Mouse (Mus musculus): ENCODE measurements around the gene Ctnnbip1. TPM values are rescaled to one million over a fixed set of nuclear protein-coding genes. Genes with fewer than 3 reads are reported as not detected.

The Ctnnbip1 gene
- polyA plus RNA-seq, 1 experiment from 2014 or later: 83.3 TPM

DNA sequence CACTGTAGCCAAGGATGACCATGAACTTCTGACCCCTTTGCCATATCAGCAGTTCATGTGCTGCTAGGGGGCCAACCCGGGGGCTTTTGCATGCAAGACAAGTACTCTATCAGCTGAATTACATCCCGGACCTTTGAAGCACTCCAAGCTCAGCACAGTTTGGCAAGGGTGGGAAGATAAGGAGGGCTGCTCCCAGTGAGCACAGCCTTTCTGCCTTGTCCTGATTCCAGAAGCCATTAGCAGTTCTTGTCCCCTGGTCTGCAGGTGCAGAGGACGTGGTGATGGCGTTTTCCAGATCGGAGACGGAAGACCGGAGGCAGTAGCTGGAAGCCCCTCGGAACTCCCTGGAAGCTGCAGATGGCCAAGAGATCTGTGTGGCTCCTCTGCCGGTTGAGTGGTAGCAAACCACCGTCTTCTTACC, 45.9 kb downstream of the Ctnnbip1 start:
- H3K4me1 ChIP-seq: peaks cover 28% of the 10 kb centered on the region
- 85% methylated on average over 10 of the region's 10 CpGs for WGBS
- no peak overlapping the region for H3K27ac ChIP-seq
- H3K4me2 ChIP-seq (replicated peaks): no peak overlapping the region
- H3K36me3 ChIP-seq: peaks cover 20% of the 10 kb centered on the region
- no peak overlapping the region for H3K4me3 ChIP-seq
- H3K9me3 ChIP-seq: no peaks in the 10 kb centered on the region
- H3K27me3 ChIP-seq: no peaks in the 10 kb centered on the region
- H3K9ac ChIP-seq: no peak overlapping the region
- ATAC-seq (ENCODE audit: insufficient number of reproducible peaks, insufficient read depth, low FRiP score, low TSS enrichment): no peak

DNA sequence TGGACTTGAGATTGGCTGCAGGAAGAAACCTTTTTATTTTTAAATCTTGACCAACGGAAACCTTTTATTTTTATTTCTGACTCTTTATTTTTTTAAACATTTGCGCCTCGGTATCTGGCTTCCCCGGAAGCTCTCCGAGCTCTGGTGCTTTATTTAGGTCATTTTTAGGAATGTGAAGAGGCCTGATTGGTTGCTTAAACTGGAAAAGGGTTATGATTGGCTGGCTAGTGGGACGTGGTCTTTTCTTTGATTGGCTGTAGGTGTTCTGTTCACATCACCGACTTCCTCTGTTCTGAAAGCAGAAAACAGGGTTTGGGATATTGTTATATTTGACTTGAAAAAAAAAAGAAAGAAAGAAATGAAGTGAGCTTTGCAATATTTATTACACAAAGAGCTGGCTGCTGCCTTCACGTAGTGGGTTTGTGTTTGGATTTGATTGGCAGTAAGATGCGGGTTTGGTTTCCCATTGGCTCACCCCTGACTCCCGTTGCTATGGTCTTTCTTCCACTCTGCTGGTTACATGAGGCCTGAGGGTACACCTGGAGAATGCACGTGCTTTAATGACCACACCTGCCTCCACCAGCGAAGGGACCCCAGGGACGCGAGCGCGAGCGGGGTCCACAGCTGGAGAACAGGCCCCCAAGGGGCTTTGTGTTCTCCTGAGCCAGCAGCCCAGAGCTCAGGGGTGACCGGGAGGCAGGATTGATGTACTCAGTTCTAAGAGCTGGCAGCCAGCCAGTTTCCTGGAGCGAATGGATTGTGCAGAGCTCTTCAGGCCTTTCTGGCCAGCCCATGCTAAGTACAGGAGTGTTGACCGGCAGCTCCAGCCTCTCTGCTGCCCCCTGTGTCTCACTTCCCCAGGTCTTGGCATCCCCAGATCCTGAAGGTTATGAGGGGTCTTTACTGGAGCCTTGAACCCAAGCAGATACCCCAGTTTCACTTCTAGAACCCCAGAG, 46.7 kb downstream of the Ctnnbip1 start:
- no peaks in the 10 kb centered on the region for H3K9me3 ChIP-seq
- H3K4me1 ChIP-seq: peaks cover 29% of the 10 kb centered on the region
- no peak overlapping the region for H3K4me3 ChIP-seq
- peak overlapping the region; percentile 36; the same call in 1 of the 2 replicates for H3K27ac ChIP-seq
- WGBS: 67% methylated on average over 20 of the region's 20 CpGs
- no peak overlapping the region for H3K4me2 ChIP-seq (replicated peaks)
- peak; percentile 49; the same call in 1 of the 2 replicates for ATAC-seq (ENCODE audit: insufficient number of reproducible peaks, insufficient read depth, low FRiP score, low TSS enrichment)
- H3K36me3 ChIP-seq: peaks cover 14% of the 10 kb centered on the region
- H3K9ac ChIP-seq: no peak overlapping the region
- H3K27me3 ChIP-seq: no peaks in the 10 kb centered on the region

DNA sequence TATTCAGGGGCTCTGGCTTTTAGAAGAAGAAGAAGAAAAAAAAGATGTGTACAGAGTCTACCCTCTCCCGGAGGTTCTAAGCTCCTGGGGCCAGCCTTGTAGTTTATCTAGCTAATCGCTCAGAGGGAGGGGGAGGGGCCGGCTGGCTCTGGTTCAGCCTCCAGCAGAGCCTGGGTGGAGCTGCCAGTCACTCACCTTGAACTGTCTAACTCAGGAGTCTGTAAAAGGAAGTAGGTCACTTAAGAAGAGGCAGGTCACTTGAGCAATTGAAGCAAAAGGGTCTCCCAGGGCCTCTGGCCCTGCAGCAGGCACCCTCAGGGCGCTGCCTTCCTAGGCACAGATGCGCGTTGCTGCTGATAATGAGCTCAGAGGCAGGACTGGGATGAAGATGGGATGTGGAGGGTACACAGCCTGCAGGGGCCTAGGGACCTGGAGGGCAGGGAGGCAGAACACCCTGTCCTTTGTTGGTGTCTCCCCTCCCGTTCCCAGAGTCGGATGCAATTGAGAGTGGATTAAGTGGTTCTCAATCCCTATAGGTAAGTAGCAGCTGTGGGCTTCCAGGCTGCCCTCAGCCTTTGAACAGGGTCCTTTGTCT, 49.5 kb downstream of the Ctnnbip1 start:
- Histone ChIP-seq H3K36me3 (peaks cover 10% of the 10 kb centered on the region), H3K27ac (peak overlapping the region; percentile 50; the same call in 1 of the 2 replicates), H3K4me3 (no peak overlapping the region), H3K9ac (no peak overlapping the region), H3K9me3 (no peaks in the 10 kb centered on the region), H3K4me1 (peaks cover 34% of the 10 kb centered on the region), H3K27me3 (no peaks in the 10 kb centered on the region), H3K4me2 (replicated peaks) (no peak overlapping the region)
- no peak for ATAC-seq (ENCODE audit: insufficient number of reproducible peaks, insufficient read depth, low FRiP score, low TSS enrichment)
- WGBS: 12% methylated on average over 8 of the region's 8 CpGs

DNA sequence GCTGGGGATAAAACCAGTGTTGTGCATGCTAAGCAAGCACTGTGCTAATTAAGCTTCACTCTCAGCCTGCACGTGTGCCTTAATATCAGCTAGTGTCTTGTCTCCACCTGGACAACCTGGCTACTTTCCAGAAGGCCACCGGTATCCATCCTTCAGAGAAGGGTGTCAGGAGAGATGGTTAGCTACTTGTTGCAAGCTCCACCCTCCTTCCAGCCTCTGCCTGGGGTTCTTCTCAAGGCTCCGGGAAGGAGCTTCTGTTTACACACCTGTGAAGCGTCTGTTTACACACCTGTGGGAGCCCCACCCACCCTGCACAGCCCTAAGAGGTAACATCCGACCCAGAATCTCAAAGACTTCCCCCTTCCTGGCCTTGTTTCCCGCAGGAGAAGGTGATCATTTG, 50.6 kb downstream of the Ctnnbip1 start:
- no peaks in the 10 kb centered on the region for H3K9me3 ChIP-seq
- H3K4me1 ChIP-seq: peaks cover 29% of the 10 kb centered on the region
- H3K27me3 ChIP-seq: no peaks in the 10 kb centered on the region
- no peak overlapping the region for H3K9ac ChIP-seq
- no peak overlapping the region for H3K4me2 ChIP-seq (replicated peaks)
- peaks cover 10% of the 10 kb centered on the region for H3K36me3 ChIP-seq
- ATAC-seq (ENCODE audit: insufficient number of reproducible peaks, insufficient read depth, low FRiP score, low TSS enrichment): no peak
- H3K27ac ChIP-seq: no peak overlapping the region
- WGBS: 39% methylated on average over 6 of the region's 6 CpGs
- H3K4me3 ChIP-seq: no peak overlapping the region

- Histone ChIP-seq H3K27ac (no peak overlapping the region), H3K36me3 (peaks cover 8% of the 10 kb centered on the region), H3K27me3 (no peaks in the 10 kb centered on the region), H3K4me3 (no peak overlapping the region), H3K4me2 (replicated peaks) (no peak overlapping the region), H3K9ac (no peak overlapping the region), H3K9me3 (no peaks in the 10 kb centered on the region), H3K4me1 (peaks cover 27% of the 10 kb centered on the region)
- 80% methylated on average over 6 of the region's 6 CpGs for WGBS
- no peak for ATAC-seq (ENCODE audit: insufficient number of reproducible peaks, insufficient read depth, low FRiP score, low TSS enrichment)
Observed at GRCm38 (mm10) chr4:149569781-149570497, 51.9 kb downstream of the Ctnnbip1 start.

- 73% methylated on average over 4 of the region's 4 CpGs for WGBS
- Histone ChIP-seq H3K9me3 (no peaks in the 10 kb centered on the region), H3K27ac (no peak overlapping the region), H3K4me2 (replicated peaks) (no peak overlapping the region), H3K9ac (no peak overlapping the region), H3K36me3 (peaks cover 6% of the 10 kb centered on the region), H3K4me3 (no peak overlapping the region), H3K27me3 (no peaks in the 10 kb centered on the region), H3K4me1 (peaks cover 22% of the 10 kb centered on the region)
- no peak for ATAC-seq (ENCODE audit: insufficient number of reproducible peaks, insufficient read depth, low FRiP score, low TSS enrichment)
Observed at GRCm38 (mm10) chr4:149570498-149570863, 52.4 kb downstream of the Ctnnbip1 start.

- Histone ChIP-seq H3K4me3 (no peak overlapping the region), H3K36me3 (no peaks in the 10 kb centered on the region), H3K4me2 (replicated peaks) (no peak overlapping the region), H3K27ac (0 out of 2 replicates have a peak overlapping the region, but pooled peaks have one; percentile 41), H3K4me1 (peaks cover 22% of the 10 kb centered on the region), H3K9ac (no peak overlapping the region), H3K9me3 (no peaks in the 10 kb centered on the region), H3K27me3 (no peaks in the 10 kb centered on the region)
- WGBS: 64% methylated on average over 5 of the region's 5 CpGs
- no peak for ATAC-seq (ENCODE audit: insufficient number of reproducible peaks, insufficient read depth, low FRiP score, low TSS enrichment)
Observed at GRCm38 (mm10) chr4:149571209-149571608, 53.2 kb downstream of the Ctnnbip1 start.

DNA sequence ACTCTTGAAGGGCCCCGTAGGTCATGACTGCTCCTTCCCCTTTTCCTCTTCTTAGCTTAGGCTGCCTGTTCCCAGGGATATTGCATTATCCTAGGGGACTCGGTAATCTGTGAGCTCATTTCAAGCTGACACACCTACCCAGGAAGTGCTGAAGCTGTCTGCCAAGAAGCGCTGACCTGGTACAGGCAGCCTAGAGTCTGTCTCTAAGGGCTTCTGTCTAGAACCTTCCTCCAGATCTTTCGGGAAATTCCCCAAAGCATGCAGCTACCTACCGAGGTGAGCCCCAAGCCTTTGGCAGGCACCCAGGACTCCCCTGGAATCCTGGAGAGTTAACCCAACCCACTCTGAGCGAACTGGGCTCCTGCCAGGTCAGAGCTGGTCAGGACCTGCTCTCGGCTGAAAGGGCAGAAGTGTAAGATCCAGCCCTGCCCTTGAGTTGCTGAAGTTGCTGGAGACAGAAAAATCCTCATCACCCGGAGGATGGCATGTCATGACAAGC, 53.7 kb downstream of the Ctnnbip1 start:
- Histone ChIP-seq H3K27me3 (peaks cover 5% of the 10 kb centered on the region; the same call in 1 of the 2 replicates), H3K27ac (peak overlapping the region; percentile 41; the same call in 1 of the 2 replicates), H3K36me3 (no peaks in the 10 kb centered on the region), H3K4me2 (replicated peaks) (no peak overlapping the region), H3K4me1 (peaks cover 22% of the 10 kb centered on the region), H3K4me3 (no peak overlapping the region), H3K9ac (no peak overlapping the region), H3K9me3 (no peaks in the 10 kb centered on the region)
- WGBS: 51% methylated on average over 8 of the region's 8 CpGs
- no peak for ATAC-seq (ENCODE audit: insufficient number of reproducible peaks, insufficient read depth, low FRiP score, low TSS enrichment)

- Histone ChIP-seq H3K27me3 (peaks cover 8% of the 10 kb centered on the region; the same call in 1 of the 2 replicates), H3K9me3 (no peaks in the 10 kb centered on the region), H3K4me3 (no peak overlapping the region), H3K9ac (no peak overlapping the region), H3K27ac (no peak overlapping the region), H3K4me2 (replicated peaks) (no peak overlapping the region), H3K4me1 (peaks cover 28% of the 10 kb centered on the region), H3K36me3 (no peaks in the 10 kb centered on the region)
- ATAC-seq (ENCODE audit: insufficient number of reproducible peaks, insufficient read depth, low FRiP score, low TSS enrichment): no peak
- 25% methylated on average over 5 of the region's 9 CpGs for WGBS
Observed at GRCm38 (mm10) chr4:149572446-149572845, 54.4 kb downstream of the Ctnnbip1 start.

GRCm38 (mm10) chr4:149572851-149573250, 54.8 kb downstream of the Ctnnbip1 start:
- no peak for ATAC-seq (ENCODE audit: insufficient number of reproducible peaks, insufficient read depth, low FRiP score, low TSS enrichment)
- Histone ChIP-seq H3K4me3 (no peak overlapping the region), H3K27me3 (peaks cover 8% of the 10 kb centered on the region; the same call in 1 of the 2 replicates), H3K4me1 (peaks cover 26% of the 10 kb centered on the region), H3K9ac (no peak overlapping the region), H3K9me3 (no peaks in the 10 kb centered on the region), H3K36me3 (no peaks in the 10 kb centered on the region), H3K4me2 (replicated peaks) (no peak overlapping the region), H3K27ac (no peak overlapping the region)
- WGBS: 56% methylated on average over 8 of the region's 8 CpGs

GRCm38 (mm10) chr4:149574391-149574821, 56.4 kb downstream of the Ctnnbip1 start:
- Histone ChIP-seq H3K4me2 (replicated peaks) (no peak overlapping the region), H3K4me1 (peaks cover 19% of the 10 kb centered on the region), H3K27ac (no peak overlapping the region), H3K36me3 (no peaks in the 10 kb centered on the region), H3K27me3 (peaks cover 8% of the 10 kb centered on the region; the same call in 1 of the 2 replicates), H3K9me3 (no peaks in the 10 kb centered on the region), H3K9ac (no peak overlapping the region), H3K4me3 (no peak overlapping the region)
- 69% methylated on average over 14 of the region's 14 CpGs for WGBS
- no peak for ATAC-seq (ENCODE audit: insufficient number of reproducible peaks, insufficient read depth, low FRiP score, low TSS enrichment)
